Mouse (Mus musculus) brain, embryonic 14.5 days (tissue): ENCODE measurements around the gene Gm17268. TPM values are rescaled to one million over a fixed set of nuclear protein-coding genes. Genes with fewer than 3 reads are reported as not detected.
A peak's percentile ranks its signal among the peaks of the same experiment; 100 is the strongest.

Source experiments
- DNase-seq: peaks from one replicate; pipeline ENCODE4 v3.0.0-alpha.2; 2011; ENCODE audit warnings: low read depth
- CTCF ChIP-seq: fragments of 200-500 bp; IDR thresholded peaks from 2 replicates; pipeline ENCODE4 v1.5.1; 2012; ENCODE audit warnings: inconsistent platforms, mild to moderate bottlenecking, moderate library complexity, borderline replicate concordance; ENCODE audit not compliant: insufficient read depth, insufficient read length; ENCODE audit errors: extremely low read depth
- POLR2A ChIP-seq: fragments of 200-500 bp; IDR thresholded peaks from 2 replicates; pipeline ENCODE4 v1.6.1; 2012; ENCODE audit warnings: mild to moderate bottlenecking, inconsistent platforms, borderline replicate concordance; ENCODE audit not compliant: poor library complexity, insufficient read depth, insufficient read length, severe bottlenecking; ENCODE audit errors: extremely low read depth
- polyA plus RNA-seq: library from polyadenylated mRNA; depleted of rRNA; stranded (reverse); fragments of >200 nt; gene quantifications from 2 replicates; pipeline ENCODE4 v1.2.3, GENCODE M21; 2012

The Gm17268 gene
- polyA plus RNA-seq, 1 experiment = not detected

DNA sequence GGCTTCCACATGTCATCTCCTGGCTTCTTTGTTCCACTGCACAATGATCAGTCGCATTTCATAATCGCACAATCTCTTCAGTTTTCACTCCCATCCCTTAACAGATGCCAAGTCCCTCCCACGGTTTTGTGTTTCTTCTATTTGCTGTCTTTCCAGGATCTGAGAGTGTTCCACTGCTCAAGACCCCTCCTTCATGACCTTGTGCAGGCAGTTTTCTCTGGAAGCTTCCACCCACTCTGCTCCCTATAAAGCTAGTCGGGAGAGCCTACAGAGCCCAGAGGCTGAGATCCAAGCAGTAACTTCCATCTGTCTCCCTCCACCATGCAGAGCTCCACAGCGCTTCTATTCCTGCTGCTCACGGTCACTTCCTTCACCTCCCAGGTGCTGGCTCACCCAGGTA lies 19.3 kb upstream of the Gm17268 start, which contains the start of gene Ccl11:
TSS of gene Ccl11 (plus strand) at position 178 of the 400 bp plus-strand sequence.
- DNase-seq = no peak
- no peak for TF ChIP-seq CTCF
- no peak for TF ChIP-seq POLR2A

DNA sequence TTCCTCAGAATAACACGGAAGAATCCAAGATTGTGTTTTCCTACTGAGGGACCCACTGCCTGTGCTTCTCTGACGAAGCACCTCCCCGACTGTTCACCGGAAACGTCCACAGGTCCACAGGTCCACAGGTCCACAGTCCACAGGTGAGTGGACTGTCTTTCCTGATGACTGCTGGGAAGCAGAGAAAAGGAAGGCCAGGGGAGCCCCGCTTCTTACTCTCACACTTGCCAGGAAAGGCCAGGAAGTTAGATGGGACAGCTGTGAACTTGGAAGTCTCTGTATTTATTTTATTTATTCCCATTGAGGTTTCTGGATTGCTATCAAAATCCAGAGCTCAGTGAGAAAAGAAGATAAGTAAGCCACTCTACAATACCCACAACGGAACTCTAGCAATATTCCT lies 15.5 kb upstream of the Gm17268 start:
- TF ChIP-seq CTCF (no peak), POLR2A (no peak)
- DNase-seq = no peak

DNA sequence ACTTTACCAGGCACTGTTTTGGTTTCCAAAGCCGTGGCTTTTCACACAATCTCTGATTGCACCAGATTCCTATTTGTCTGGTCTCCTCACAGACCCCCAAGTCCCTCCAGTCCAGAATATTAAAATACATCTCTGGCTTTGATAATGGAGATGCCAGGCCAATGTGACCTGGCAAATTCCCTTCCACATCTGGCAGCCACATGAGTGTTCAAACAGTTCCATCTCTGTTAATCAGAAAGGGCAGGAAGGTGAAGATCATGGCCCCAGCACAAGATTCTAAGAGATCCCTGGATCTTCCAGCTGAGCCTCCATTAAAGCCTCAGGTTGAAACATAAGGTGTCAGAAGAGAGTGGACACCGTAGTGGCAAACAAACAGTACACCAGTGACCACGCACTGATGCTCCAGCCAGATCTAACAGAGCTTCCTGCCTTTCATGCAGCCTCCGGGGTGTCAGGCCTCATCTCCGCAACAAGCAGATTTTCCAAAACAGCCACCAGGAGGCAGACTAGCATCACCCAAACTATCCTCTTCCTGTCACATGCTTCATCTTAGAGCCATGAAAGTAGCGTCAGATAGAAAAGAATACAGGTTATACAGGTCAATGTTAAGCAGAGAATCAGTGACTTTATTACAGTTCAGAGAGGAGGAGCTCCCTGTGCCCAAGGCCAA lies 9.5 kb upstream of the Gm17268 start:
- TF ChIP-seq POLR2A = no peak
- TF ChIP-seq CTCF = peak; percentile 51; the same call in 1 of the 2 replicates
- DNase-seq = peak; percentile 61

DNA sequence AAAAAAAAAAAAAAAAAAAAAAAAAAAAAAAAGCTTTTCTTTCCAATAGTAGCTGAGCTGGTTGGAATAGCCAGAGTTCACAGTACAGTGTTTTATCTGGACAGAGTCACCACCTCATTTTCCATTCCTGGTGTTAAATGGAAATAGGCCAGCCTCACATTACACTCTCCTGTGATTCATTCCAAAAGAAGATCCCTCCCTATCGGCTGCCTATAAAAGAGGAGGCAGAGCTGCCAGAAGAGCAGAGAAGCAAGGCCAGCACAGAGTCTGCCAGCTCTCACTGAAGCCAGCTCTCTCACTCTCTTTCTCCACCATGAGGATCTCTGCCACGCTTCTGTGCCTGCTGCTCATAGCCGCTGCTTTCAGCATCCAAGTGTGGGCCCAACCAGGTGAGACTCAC lies 7.1 kb upstream of the Gm17268 start, which contains the start of gene Ccl7:
TSS of gene Ccl7 (plus strand) at position 242 of the 400 bp plus-strand sequence.
- peak; percentile 51 for DNase-seq
- TF ChIP-seq POLR2A (no peak), CTCF (no peak)

DNA sequence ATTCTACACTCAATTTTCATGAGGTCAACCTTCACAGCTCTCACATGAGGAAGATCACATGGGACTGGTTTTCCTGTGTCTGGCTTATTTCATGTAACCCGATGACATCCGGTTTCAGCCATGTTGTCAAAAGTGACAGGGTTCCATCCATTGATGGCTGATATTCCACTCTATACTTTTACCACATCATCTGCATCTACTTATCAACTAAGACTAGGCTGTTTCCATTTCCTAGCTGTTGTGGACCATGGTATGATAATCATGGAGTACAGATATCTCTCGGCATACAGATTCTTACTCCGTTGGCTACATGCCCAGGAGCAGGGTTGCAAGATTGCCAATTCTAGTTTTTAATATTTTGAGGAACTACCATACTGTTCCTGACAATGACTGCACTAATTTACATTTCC lies 3.3 kb upstream of the Gm17268 start:
- TF ChIP-seq POLR2A (no peak), CTCF (no peak)

DNA sequence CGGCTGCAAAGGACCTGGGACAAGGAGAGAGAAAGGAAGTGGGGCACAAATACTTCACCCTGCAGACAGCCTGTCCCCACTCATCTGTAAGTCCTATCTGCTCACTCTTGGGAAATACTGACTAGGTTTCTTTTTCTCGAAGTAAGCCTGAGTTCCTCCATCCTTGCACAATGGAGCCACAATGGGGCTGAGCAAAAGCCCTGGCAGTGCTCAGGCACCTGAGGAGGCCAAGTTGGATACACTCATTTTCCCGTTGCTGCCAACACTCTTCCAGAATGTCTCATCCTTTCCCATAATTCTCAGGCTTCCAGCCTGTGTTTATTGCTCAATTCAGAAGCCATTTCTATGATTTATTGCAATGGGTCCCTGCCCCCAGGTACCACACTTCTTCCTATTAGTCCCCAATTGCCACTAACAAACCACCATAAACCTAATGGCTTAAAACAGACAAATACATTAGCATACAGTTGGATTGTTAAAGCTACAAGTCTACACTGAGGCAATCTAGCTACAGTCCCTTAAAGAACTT lies 834 bp upstream of the Gm17268 start:
- no peak for TF ChIP-seq POLR2A
- no peak for DNase-seq

More for the DNA sequence above, 3.3 kb upstream of the Gm17268 start:
- no peak for DNase-seq

DNA sequence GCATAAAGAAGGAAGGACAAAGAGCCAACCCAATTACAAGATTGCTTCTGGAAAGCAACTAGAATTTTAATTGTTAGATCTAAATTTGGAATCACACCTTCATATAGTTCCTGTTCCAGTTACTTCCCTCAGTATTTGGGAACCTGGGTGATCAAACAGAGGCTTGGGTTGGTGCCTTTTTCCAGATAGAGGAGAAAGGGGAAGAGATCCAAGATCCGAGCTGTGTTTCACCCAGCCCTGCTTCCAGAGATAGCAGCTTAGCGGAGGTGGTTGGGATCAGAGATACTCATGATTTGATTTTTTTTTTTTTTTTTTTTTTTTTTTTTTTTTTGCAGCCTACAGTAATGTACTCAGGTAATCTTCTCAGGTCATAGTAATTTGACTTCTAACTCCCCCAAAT lies 2.5 kb downstream of the Gm17268 start:
- no peak for TF ChIP-seq CTCF
- TF ChIP-seq POLR2A = no peak
- DNase-seq = no peak

DNA sequence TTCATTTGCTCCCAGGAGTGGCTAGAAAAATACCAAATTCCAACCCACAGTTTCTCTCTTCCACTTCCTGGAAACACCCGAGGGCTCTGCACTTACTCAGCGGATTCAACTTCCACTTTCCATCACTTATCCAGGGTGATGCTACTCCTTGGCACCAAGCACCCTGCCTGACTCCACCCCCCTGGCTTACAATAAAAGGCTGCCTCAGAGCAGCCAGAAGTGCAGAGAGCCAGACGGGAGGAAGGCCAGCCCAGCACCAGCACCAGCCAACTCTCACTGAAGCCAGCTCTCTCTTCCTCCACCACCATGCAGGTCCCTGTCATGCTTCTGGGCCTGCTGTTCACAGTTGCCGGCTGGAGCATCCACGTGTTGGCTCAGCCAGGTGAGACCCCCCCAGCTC lies 3.0 kb downstream of the Gm17268 start, which contains the start of gene Ccl2:
TSS of gene Ccl2 (plus strand) at position 216 of the 400 bp plus-strand sequence.
- no peak for TF ChIP-seq POLR2A
- TF ChIP-seq CTCF = no peak
- peak; percentile 83 for DNase-seq

DNA sequence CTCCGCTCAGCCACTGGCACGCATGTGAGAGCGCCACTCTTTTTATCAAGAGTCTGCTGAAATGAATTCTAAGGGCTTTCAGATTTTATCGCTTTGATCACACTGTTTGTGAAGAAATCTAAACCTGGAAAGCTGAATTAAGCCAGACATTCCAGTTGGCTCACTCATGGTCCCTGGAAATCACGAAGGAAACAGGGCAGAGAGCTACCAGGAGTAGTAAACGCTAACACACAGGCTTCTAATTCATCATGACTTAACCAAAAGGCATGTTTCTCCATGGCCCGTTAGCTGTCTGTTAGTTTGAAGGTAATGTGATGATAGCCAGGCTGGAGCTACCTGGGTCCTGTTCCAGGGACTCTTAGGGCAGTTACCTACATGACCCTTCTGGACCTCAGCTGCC lies 3.9 kb downstream of the Gm17268 start:
- TF ChIP-seq POLR2A (no peak), CTCF (no peak)
- DNase-seq = no peak

DNA sequence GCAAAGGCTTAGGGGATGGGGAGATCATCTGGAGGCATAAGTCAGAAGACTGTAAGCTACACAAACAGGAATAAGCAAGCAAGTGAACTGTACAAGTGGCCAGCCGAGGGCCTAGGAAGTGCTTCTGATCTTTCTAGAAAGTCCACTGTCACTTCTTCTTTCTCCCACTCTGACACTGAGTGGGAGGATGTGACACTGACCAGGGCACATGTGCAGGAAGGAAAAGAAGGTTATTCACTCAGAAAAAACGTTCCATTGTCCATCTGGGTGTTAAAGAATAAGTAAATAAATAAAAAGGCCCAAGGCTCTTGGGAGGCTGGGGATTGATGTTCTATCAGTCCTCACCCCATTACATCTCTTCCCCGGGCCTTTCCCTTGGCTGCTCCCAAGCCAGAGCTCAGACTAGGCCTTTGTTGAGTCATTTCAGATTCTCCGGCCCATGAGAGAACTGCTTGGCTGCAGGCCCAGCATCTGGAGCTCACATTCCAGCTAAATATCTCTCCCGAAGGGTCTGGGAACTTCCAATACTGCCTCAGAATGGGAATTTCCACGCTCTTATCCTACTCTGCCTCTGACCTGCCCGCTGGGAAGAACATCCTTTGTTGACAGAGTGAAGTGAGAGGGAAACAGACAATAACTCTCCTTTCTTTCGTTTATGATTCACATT lies 5.6 kb downstream of the Gm17268 start:
- TF ChIP-seq CTCF (no peak), POLR2A (no peak)
- peak; percentile 68 for DNase-seq

DNA sequence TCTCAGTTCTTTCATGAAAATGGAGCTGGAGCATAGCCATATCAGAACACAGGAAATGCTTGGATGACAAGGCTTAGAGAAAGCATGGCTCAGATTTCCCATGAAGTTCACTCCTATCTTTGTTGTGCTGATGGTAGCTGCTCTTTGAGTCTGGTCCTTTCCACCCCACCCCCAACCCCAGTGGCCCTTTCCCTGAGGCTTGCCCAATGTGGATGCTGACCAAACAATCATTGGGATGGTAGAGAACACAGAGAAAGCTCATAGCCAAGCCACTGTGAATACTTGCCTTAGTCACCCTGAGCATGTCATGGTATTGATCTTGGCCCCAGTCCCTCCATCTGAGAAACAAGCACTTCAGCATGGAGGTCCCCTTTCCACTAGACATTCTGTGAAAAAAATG lies 6.2 kb downstream of the Gm17268 start:
- DNase-seq = no peak
- TF ChIP-seq POLR2A = no peak
- TF ChIP-seq CTCF = no peak
